Mouse (Mus musculus) MEL (cell line): Measurements from ENCODE around the gene Gm3448.
"Not testable (repeated sequence)": the region's sequence is repeated elsewhere in the genome, so short reads cannot be mapped to it uniquely, and the experiment has no call there.

Experiments used
- NELFE ChIP-seq: IDR thresholded peaks from 2 replicates; pipeline ENCODE4 v1.6.1; 2011; ENCODE audit warnings: low read depth, low read length, improper control_type of control experiment
- POLR2A ChIP-seq, 2 experiments: IDR thresholded peaks; 2 replicates each; pipeline ENCODE4 v1.6.1; 2011 to 2012; ENCODE audit warnings: low read length in 2 of 2, mild to moderate bottlenecking in 2 of 2, control low read depth in 1 of 2, improper control_type of control experiment in 1 of 2, low read depth in 1 of 2, moderate library complexity in 1 of 2; ENCODE audit not compliant: control insufficient read depth in 1 of 2, insufficient read depth in 1 of 2, poor library complexity in 1 of 2
- USF1 ChIP-seq: IDR thresholded peaks from 2 replicates; pipeline ENCODE4 v1.6.1; 2014; ENCODE audit warnings: low read depth, mild to moderate bottlenecking, inconsistent platforms, low read length, improper control_type of control experiment, moderate library complexity

DNA sequence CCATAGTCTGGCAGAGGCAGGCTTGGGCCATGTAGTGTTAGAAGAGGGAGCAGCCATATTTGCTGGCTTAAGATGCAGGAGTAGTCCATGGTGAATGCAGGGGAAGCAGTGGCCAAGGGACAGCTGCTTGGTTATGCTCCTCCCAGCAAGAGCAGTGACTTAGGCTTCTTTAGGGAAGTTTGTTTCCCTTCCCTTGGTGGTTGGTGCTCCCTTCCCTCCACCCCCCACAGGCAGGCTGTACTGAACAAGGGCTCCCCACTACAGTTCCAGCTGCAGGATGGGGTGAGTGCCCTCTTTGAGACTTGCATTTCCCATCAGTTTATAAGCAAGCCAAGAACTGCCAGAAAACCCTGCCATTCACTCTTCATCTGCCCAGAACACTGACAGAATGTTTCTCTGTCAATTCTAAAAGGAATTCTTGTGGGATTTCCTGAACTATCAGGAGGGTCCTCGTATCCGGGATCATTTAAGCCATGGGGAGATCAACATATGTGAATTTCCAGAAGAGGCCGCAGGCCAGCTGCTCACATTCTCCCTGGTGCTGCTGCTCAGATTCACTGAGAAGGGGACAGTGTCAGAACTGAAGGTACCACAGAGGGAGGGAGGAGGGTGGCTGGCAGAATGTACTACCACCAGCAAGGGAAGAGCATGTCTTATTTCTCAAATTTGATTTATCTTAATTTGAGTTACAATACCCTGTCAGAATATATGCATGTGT is 19.7 kb downstream of the Gm3448 start:
- not testable (repeated sequence) for TF ChIP-seq NELFE; USF1; POLR2A (IDR thresholded peaks at IDR 0.05; ENCODE audit: control insufficient read depth in 1 of 2, insufficient read depth in 1 of 2, low read depth in 1 of 2, low read length in 2 of 2, poor library complexity in 1 of 2)
